Mouse (Mus musculus) megakaryocyte, embryonic 14.5 days (primary cell): ENCODE data around the gene Inpp5k.

Experiments
- FLI1 ChIP-seq: IDR thresholded peaks from 2 replicates; pipeline ENCODE4 v1.6.1; 2012; ENCODE audit warnings: low read length, inconsistent platforms, mixed read lengths
- GATA1 ChIP-seq: IDR thresholded peaks from 3 replicates; pipeline ENCODE4 v1.6.1; 2012; ENCODE audit warnings: mixed read lengths, low read length, inconsistent platforms, borderline replicate concordance

- TF ChIP-seq GATA1 (no peak), FLI1 (no peak)
Observed at GRCm38 (mm10) chr11:75656621-75657590, 26.1 kb downstream of the Inpp5k start.
